Mouse (Mus musculus) adrenal gland, postnatal 10 days (tissue): ENCODE measurements at regions not wholly inside any gene's neighbourhood (a gene's known extent, or its start where the extent isn't known, plus 50 kb on each side); places are given as distances from the start of the nearest gene placed in this dataset.
A peak's percentile ranks its signal among the peaks of the same experiment; 100 is the strongest.

Source experiments
- DNase-seq: peaks from one replicate; pipeline ENCODE4 v3.0.0; 2021; ENCODE audit warnings: mixed read lengths

DNA sequence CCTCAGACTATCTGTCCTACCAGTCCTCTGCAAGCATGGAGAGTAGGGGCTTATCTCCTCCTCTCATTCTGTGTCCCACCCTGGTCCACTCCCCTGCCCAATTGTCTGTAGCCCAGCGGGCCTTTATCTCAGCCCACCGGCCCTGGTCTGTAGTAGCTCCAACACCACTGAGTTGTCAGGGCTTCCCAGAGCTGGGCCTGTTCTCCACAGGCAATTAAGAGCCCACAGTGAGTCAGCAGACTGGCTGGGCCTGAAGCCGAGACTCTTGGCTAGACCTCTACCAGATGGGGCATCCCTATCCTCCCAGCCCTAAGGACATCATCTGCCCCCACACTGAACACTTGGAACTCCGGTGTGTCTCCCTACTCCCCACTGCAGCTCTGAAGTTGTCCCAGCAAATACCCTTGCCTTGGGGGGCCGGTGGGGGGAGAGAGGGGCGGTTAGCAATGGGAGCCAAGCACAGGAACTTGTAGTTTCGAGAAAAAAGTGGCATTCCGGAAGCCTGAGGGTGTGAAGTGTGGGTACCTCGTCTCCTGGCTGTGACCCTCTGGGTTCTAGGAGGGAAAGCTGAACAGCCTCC is 64.7 kb upstream of the Dlg1 start:
- no peak for DNase-seq

DNA sequence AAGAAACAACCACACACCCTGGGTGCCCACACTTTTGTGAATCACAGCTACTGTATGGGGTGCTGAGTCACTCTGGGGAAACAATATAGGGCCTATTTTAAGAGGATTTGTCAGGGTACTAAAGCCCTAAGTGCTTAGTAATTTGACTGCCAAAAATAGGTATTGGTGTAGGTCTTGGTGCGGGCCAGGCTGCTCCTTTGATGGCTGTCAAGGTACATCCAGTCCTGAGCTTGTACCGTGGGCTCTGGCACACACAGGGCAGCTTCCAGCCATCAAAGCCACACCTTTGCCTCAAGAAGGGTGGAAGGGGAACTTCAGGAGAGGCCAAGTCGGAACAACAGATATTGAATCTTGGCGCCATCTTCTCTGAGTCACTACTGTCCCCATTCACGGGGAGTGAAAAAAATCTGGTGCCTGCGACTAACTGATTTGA is 64.2 kb upstream of the Dlg1 start:
- no peak for DNase-seq

DNA sequence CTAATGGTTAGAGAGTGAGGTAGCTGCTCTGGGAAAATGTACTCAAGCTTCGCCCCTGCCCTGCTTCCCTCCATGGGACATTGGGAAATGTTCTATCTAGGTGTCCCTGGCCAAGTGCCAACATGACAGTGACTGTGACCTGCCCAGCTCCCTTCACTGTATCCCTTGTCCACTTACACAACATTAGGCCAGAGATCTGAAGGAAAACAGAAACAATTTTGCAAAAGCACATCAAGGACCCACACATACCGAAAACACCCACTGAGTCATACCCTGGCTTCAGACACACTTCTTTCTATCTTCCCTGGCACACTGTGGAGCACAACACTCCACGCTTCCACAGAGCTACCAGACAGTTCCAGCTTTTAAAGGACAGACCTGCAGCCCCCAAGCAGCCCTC is 62.0 kb upstream of the Dlg1 start:
- DNase-seq: peak; percentile 70

DNA sequence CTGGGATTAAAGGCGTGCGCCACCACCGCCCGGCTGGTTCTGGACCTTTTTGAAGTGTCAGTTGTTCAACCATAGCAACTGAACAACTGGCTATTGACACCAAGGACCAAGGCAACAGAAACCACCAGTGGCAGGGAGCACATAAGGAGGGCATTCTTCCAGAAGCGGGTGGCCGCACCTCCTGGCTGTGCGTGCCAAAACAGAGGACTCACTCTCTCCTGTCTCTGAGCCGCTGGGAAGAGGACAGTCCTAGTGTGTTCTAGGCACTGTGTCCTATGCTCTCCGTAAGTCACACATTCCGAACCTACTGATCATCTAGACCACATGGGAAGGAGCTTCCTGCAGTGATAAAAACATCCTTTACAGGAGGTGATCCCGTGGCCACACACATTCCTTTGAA is 60.1 kb upstream of the Dlg1 start:
- no peak for DNase-seq

DNA sequence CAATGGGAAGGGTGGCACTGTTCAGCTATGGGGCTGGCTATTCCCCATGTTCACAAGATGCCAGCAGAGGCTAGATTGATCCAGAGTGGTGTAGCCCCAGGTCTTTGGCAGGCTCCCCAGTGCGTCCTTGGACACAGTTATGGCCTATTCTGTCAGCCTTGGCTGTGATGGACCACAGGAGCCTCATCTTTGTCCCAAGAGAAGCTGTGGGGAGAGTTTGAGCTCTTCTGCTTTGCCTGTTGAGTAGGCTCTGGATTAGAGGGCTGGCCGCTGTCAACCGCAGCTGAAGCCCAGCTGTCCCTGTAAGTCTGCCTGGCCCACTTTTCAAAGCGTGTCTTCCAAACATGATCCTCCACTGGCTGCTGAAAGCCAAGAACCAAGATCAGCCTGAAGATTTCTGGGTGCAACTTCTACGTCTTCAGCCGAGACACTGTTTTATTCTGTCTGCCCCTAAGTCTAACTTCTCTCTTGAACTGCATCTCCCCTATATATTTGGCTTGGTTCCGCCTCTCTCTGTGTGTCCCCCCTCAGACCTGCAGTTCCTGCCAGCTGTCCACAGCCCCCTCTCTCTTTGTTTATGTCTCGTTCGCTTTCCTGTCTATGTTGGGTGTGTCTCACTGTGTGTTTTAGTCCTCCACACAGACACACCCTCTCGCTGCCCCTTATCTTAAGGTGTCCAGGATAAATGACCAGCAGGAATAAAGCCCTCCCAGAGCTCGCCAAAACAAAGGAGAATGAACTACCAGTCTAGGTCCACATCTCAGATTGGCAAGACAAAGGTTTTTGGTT is 56.7 kb upstream of the Dlg1 start:
- DNase-seq: peak; percentile 36

DNA sequence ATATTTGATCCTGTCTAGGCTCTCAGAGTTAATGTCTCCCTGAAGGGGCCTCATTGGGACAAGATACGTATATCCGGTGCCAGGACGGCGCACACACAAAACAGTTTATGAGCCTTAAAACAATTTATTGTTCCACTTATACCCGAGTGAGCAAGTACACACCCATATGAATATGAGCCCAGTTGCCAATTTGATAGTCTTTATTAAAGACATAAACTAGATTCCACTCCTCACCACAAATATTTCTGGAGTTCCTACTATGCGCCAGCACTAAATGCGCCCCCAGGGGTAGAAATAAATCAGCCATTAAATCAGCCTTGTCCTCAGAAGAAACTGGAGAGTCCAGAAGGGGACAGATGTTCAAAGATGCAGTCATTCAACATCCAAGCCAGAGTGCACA is 54.3 kb upstream of the Dlg1 start:
- no peak for DNase-seq

DNA sequence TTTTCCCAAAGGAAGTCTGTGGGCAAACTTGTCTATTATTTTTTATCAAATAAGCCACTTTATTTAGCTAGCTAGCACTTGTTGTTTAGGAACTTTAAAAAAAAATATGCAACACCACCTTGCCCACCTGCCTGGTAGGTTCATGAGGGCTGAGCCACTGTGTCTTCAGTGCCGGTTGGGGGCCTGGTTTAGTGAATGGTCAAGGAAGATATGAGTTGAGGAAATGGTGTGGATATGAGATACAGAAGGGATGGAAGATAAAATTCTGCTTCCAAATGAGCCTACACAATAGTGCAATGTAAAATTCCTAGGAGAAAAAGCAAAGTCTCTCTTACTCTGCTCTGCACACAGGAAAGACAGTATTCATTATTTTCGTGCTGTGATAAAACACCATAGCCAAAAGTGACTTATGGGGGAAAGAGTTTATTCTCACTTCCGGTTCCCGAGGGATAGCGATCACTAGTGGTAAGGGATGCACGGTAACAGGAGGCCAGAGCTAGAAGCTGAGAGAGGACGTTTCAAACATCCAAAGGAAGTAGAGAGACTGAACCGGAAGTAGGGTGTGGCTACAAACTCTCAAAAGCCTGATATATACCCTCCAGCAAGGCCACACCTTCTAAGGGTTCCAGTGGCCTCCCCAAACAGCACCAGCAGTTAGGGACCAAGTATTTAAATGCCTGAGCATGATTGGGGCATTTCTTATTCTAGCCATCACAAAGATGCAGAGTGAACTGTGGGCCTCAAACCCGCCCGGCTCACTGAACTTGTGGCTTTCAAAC is 53.7 kb upstream of the Dlg1 start:
- DNase-seq: no peak
